Mouse (Mus musculus): Measurements from ENCODE around the gene Nmur2. TPM values are rescaled to one million over a fixed set of nuclear protein-coding genes. Genes with fewer than 3 reads are reported as not detected.

Nmur2 gene
- polyA plus RNA-seq (2015; fragmentation: Illumina TruSeq; extraction: RNeasy Lipid Tissue Mini Kit (QIAGEN cat#74804); ENCODE audit: low read depth, low replicate concordance): not detected

GRCm38 (mm10) chr11:56040917-56041316, at the start of gene Nmur2:
Gene Nmur2, minus strand, starts transcription at chr11:56041010.

Data from brain, adult 10 weeks (tissue).